Mouse (Mus musculus): ENCODE measurements at regions not wholly inside any gene's neighbourhood (a gene's known extent, or its start where the extent isn't known, plus 50 kb on each side); places are given as distances from the start of the nearest gene placed in this dataset.
A peak's percentile ranks its signal among the peaks of the same experiment; 100 is the strongest.

DNA sequence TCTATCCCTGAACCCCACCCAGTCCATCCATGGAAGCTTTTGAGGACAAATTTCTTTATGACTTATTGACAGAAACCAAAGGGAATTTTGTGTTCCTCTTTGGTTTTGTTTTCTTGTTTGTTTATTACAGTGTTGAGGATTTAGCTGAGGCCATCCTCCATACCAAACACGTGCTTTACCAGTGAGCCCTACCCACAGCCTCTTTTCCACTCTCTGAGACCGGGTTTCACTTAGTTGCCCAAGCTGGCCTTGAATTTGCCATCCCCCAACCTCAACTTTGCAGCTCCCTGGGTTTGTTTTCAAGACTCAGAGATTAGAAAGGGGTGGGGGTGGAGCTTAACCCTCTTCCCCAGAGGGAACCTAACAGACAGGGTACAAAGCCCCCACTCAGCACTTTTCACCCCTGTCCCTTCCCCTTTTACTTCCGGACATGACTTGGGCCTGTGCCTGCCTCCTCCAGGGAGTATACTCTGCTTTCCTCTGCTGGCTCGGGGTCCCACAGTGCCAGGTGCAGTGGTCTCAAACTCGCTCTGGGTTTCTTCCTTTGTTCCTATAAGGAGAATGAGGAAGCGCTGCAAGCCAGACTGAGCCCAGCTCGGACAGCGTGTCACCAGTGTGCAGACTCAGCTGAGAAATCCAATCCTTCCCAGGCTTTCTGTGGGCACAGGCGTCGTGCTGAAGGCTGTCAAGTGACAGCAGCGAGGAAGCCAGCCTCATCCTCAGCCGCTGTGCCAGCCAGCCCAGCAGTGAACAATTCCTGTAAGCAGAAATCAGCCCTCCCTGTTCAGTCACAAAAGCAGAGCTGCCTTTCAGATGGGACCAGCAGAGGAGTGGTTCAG lies 72.8 kb upstream of the Mef2a start:
- Histone ChIP-seq H3K9ac (replicated peaks; ENCODE audit: low read depth, low read length) (no peak overlapping the region), H3K27me3 (ENCODE audit: control insufficient read depth, insufficient read depth, low read length) (no peaks in the 10 kb centered on the region), H3K9me3 (replicated peaks; ENCODE audit: control insufficient read depth, low read length) (no peaks in the 10 kb centered on the region), H3K4me2 (ENCODE audit: low read depth, low read length) (no peak overlapping the region), H3K4me1 (ENCODE audit: control insufficient read depth, insufficient read depth) (peaks cover 46% of the 10 kb centered on the region), H3K36me3 (replicated peaks; ENCODE audit: control insufficient read depth, insufficient read depth, low read length) (no peaks in the 10 kb centered on the region), H3K27ac (ENCODE audit: low read depth) (peak overlapping the region; percentile 90), H3K4me3 (ENCODE audit: low read depth, low read length) (no peak overlapping the region)
- ATAC-seq (ENCODE audit: insufficient read depth, low read depth) (no peak), DNase-seq (ENCODE audit: low spot score) (no peak)
- 31% methylated on average over 12 of the region's 12 CpGs for WGBS
- TF ChIP-seq CTCF (IDR thresholded peaks at IDR 0.05; ENCODE audit: low read depth): no peak
- 0 out of 2 replicates have a peak, but pooled peaks have one; percentile 21 for TF ChIP-seq EP300 (IDR thresholded peaks at IDR 0.05; ENCODE audit: low read depth)

DNA sequence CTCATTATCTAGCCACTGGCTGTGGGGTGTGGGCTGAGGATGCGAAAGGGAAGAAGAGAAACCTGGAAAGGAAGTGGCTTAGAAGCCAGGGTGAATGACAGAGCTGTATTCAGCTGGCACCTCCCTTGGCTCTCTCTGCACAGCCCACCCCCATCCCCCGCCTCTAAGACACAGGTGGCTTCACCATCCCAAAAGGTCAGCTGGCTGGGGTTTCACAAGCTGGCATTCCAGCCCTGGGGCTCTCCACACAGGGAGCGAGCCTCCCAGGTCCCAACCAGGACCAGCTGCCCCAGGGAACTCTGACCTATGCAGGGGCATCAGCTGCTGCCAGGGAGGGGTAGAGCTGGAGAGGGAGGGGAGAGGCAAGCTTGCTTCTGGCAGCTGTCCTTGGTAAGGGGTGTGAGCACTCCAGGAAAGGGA lies 71.9 kb upstream of the Mef2a start:
- DNase-seq (ENCODE audit: low spot score): no peak
- H3K4me2 ChIP-seq (ENCODE audit: low read depth, low read length): no peak overlapping the region
- no peak for ATAC-seq (ENCODE audit: insufficient read depth, low read depth)
- H3K9ac ChIP-seq (replicated peaks; ENCODE audit: low read depth, low read length): no peak overlapping the region
- H3K4me1 ChIP-seq (ENCODE audit: control insufficient read depth, insufficient read depth): peaks cover 46% of the 10 kb centered on the region
- no peaks in the 10 kb centered on the region for H3K36me3 ChIP-seq (replicated peaks; ENCODE audit: control insufficient read depth, insufficient read depth, low read length)
- H3K9me3 ChIP-seq (replicated peaks; ENCODE audit: control insufficient read depth, low read length): no peaks in the 10 kb centered on the region
- TF ChIP-seq EP300 (IDR thresholded peaks at IDR 0.05; ENCODE audit: low read depth) (no peak), CTCF (IDR thresholded peaks at IDR 0.05; ENCODE audit: low read depth) (no peak)
- no peak overlapping the region for H3K4me3 ChIP-seq (ENCODE audit: low read depth, low read length)
- no peaks in the 10 kb centered on the region for H3K27me3 ChIP-seq (ENCODE audit: control insufficient read depth, insufficient read depth, low read length)
- H3K27ac ChIP-seq (ENCODE audit: low read depth): no peak overlapping the region
- 51% methylated on average over 3 of the region's 3 CpGs for WGBS

DNA sequence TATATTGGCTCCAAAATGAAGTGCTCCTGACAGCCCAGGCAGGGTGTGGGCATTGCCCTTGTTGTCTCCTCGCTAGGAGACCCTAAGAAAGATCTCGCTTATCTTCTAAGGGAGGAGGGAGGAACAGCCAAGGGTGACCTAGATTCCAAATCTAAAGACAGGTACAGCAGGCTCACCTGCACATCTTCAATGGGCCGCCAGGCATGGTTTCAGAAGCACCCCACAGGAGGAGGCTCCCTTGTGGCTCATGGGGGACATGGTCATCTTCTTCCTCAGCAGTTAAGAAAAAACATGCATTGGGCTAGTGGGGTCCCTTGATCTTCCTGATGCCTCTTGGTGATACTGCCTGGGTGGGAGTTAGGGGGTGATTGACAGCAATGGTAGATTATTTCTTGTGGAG lies 71.0 kb upstream of the Mef2a start:
- DNase-seq (ENCODE audit: low spot score): no peak
- Histone ChIP-seq H3K27me3 (ENCODE audit: control insufficient read depth, insufficient read depth, low read length) (no peaks in the 10 kb centered on the region), H3K4me3 (ENCODE audit: low read depth, low read length) (no peak overlapping the region), H3K4me2 (ENCODE audit: low read depth, low read length) (no peak overlapping the region), H3K9me3 (replicated peaks; ENCODE audit: control insufficient read depth, low read length) (no peaks in the 10 kb centered on the region), H3K36me3 (replicated peaks; ENCODE audit: control insufficient read depth, insufficient read depth, low read length) (no peaks in the 10 kb centered on the region), H3K27ac (ENCODE audit: low read depth) (peak overlapping the region; percentile 71; the same call in 1 of the 2 replicates), H3K4me1 (ENCODE audit: control insufficient read depth, insufficient read depth) (peaks cover 46% of the 10 kb centered on the region), H3K9ac (replicated peaks; ENCODE audit: low read depth, low read length) (no peak overlapping the region)
- TF ChIP-seq EP300 (IDR thresholded peaks at IDR 0.05; ENCODE audit: low read depth) (no peak), CTCF (IDR thresholded peaks at IDR 0.05; ENCODE audit: low read depth) (no peak)
- no peak for ATAC-seq (ENCODE audit: insufficient read depth, low read depth)
- 76% methylated on average over 3 of the region's 3 CpGs for WGBS

DNA sequence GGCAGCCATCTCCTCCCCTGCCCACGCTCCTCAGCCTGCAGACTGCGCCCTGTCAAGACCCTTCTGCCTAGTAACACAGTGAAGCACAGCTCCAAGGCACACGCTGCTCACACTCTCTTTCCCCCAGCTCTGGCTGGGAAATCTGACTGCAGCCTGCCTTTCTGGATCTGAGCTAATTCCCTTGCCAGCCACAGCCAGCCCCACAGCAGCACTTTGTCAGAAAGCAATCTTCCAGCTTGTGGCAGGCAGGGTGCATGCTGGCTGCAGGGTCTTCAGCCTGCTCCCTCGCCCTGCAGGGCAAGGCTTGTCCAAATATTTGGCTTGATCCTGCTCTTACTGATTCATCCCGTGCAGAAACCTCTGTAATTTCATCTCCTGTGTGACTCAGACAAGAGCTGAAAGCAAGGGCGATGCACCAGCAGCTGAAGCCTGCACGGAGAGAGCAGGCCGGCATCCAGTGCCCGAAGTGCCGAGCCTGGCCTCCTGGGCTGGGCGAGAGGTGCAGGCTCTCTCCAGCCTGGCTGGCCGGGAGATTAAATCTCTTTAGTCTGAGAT lies 70.4 kb upstream of the Mef2a start:
- WGBS: 27% methylated on average over 12 of the region's 12 CpGs
- H3K9ac ChIP-seq (replicated peaks; ENCODE audit: low read depth, low read length): no peak overlapping the region

DNA sequence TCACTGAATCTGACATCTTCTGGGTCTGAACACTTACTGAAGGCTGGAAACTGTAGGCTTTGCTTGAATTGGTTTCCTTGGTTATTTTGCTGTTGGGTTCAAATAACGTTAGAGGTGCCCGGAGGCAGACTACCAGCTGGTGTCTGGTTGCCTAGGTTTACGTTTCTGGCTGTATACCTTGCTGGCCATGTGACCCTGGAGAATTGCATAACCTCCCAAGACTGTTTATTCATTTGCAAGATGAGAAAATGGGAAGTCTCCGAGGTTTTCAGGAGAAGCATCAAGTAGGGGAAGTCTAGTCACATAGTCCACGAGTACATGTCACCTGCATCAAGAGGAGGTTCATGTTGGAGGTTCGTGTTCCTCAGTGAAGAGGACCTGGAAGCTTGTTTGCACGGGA lies 69.6 kb upstream of the Mef2a start:
- no peak overlapping the region for H3K4me2 ChIP-seq (ENCODE audit: low read depth, low read length)
- no peaks in the 10 kb centered on the region for H3K36me3 ChIP-seq (replicated peaks; ENCODE audit: control insufficient read depth, insufficient read depth, low read length)
- no peak overlapping the region for H3K4me3 ChIP-seq (ENCODE audit: low read depth, low read length)
- H3K9ac ChIP-seq (replicated peaks; ENCODE audit: low read depth, low read length): no peak overlapping the region
- no peak for TF ChIP-seq EP300 (IDR thresholded peaks at IDR 0.05; ENCODE audit: low read depth)
- no peak for TF ChIP-seq CTCF (IDR thresholded peaks at IDR 0.05; ENCODE audit: low read depth)
- no peaks in the 10 kb centered on the region for H3K9me3 ChIP-seq (replicated peaks; ENCODE audit: control insufficient read depth, low read length)
- peaks cover 49% of the 10 kb centered on the region for H3K4me1 ChIP-seq (ENCODE audit: control insufficient read depth, insufficient read depth)
- no peaks in the 10 kb centered on the region for H3K27me3 ChIP-seq (ENCODE audit: control insufficient read depth, insufficient read depth, low read length)
- no peak overlapping the region for H3K27ac ChIP-seq (ENCODE audit: low read depth)
- no peak for ATAC-seq (ENCODE audit: insufficient read depth, low read depth)
- DNase-seq (ENCODE audit: low spot score): no peak
- 85% methylated on average over 7 of the region's 7 CpGs for WGBS

More for the DNA sequence above, 70.4 kb upstream of the Mef2a start:
- H3K9me3 ChIP-seq (replicated peaks; ENCODE audit: control insufficient read depth, low read length): no peaks in the 10 kb centered on the region
- ATAC-seq (ENCODE audit: insufficient read depth, low read depth) (no peak), DNase-seq (ENCODE audit: low spot score) (peak; percentile 52)
- H3K36me3 ChIP-seq (replicated peaks; ENCODE audit: control insufficient read depth, insufficient read depth, low read length): no peaks in the 10 kb centered on the region
- H3K4me2 ChIP-seq (ENCODE audit: low read depth, low read length): no peak overlapping the region
- no peaks in the 10 kb centered on the region for H3K27me3 ChIP-seq (ENCODE audit: control insufficient read depth, insufficient read depth, low read length)
- TF ChIP-seq EP300 (IDR thresholded peaks at IDR 0.05; ENCODE audit: low read depth) (no peak), CTCF (IDR thresholded peaks at IDR 0.05; ENCODE audit: low read depth) (no peak)
- peak overlapping the region; percentile 71 for H3K27ac ChIP-seq (ENCODE audit: low read depth)
- H3K4me1 ChIP-seq (ENCODE audit: control insufficient read depth, insufficient read depth): peaks cover 46% of the 10 kb centered on the region
- no peak overlapping the region for H3K4me3 ChIP-seq (ENCODE audit: low read depth, low read length)

Measured in heart, postnatal 0 days (tissue).